Comparison of ENCODE assay signal across 30 mouse cellular contexts in the genomic region with DNA sequence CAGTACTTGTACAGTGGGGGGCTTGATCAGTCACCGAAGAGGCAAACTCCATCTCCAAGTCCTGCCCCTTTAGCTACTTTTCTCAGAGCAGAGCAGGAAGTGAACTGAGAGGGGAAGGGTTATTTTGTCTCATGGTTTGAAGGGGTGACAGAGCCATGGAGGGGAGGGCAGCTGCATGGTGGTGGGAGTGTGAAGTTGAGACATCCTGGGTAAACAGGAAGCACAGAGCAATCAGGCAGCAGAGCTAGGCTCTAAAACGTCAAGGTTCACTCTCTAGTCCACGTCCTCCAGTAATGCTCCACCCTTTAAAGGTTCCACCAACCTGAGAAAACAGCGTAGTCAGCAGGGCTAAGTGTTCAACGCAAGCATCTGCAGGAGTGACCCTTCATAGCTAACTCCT. TPM values are rescaled to one million over a fixed set of nuclear protein-coding genes. Genes with fewer than 3 reads are reported as not detected.
DNase-seq lines count a peak whose midpoint lies in the region; ATAC-seq and TF ChIP-seq lines count a peak whose summit lies in the region.
"Had no signal": no experiment of that assay in that cellular context is flagged by ENCODE, and none has a peak within 500 bp of the region (broad histone marks: within the 10 kb centered on the region; RNA-seq: fewer than 3 reads in every experiment).

No protein-coding gene starts in this region.

- H3K9me3 ChIP-seq in liver, embryonic 12.5 days (replicated peaks) = no peaks in the 10 kb centered on the region
- H3K9me3 ChIP-seq in liver, postnatal 0 days (ENCODE audit: low read length) = no peaks in the 10 kb centered on the region
- no peaks in the 10 kb centered on the region for H3K9me3 ChIP-seq in embryonic facial prominence, embryonic 10.5 days
- H3K9me3 ChIP-seq: embryonic facial prominence, embryonic 12.5 days; limb, embryonic 12.5 days; midbrain, embryonic 12.5 days had no signal

- DNase-seq in liver, postnatal 0 days = no peak
- DNase-seq in embryonic facial prominence, embryonic 10.5 days (ENCODE audit: low spot score) = no peak
- no peak for DNase-seq in gastrocnemius, adult 8-10 months (ENCODE audit: low spot score in 2 of 2)
- DNase-seq in ovary, postnatal 10 days (ENCODE audit: low spot score) = no peak
- DNase-seq in kidney, adult 9 months = no peak
- DNase-seq: adrenal gland, adult 8-10 months; cerebellum, adult 2 months; cerebellum, postnatal 25 days; gastrocnemius, postnatal 36 days; heart, postnatal 14 days; kidney, adult 18-20 months; lung, postnatal 36 days; retina, postnatal 1 day; right cerebral cortex, postnatal 14 days had no signal

- ATAC-seq in liver, embryonic 12.5 days = 0 out of 2 replicates have a peak, but pooled peaks have one; percentile 13
- no peak for ATAC-seq in liver, postnatal 0 days
- peak; percentile 35; the same call in 1 of the 2 replicates for ATAC-seq in megakaryocyte, adult 5-6 weeks (ENCODE audit: poor library complexity, severe bottlenecking)
- ATAC-seq: forebrain, embryonic 14.5 days; hindbrain, postnatal 0 days had no signal

- H3K4me1 ChIP-seq in liver, embryonic 12.5 days = no peaks in the 10 kb centered on the region
- H3K4me1 ChIP-seq in liver, postnatal 0 days (ENCODE audit: insufficient read depth) = peaks cover 3% of the 10 kb centered on the region
- H3K4me1 ChIP-seq in embryonic facial prominence, embryonic 10.5 days = peaks cover 46% of the 10 kb centered on the region

- H3K36me3 ChIP-seq in liver, embryonic 12.5 days = no peaks in the 10 kb centered on the region
- no peaks in the 10 kb centered on the region for H3K36me3 ChIP-seq in liver, postnatal 0 days (replicated peaks; ENCODE audit: insufficient read depth, low read length)
- no peaks in the 10 kb centered on the region for H3K36me3 ChIP-seq in embryonic facial prominence, embryonic 10.5 days (replicated peaks)
- H3K36me3 ChIP-seq: embryonic facial prominence, embryonic 12.5 days; limb, embryonic 12.5 days; midbrain, embryonic 12.5 days had no signal

- TF ChIP-seq CTCF in liver, postnatal 0 days (IDR thresholded peaks at IDR 0.05; ENCODE audit: low read depth) = no peak

- TF ChIP-seq EP300 in liver, postnatal 0 days (IDR thresholded peaks at IDR 0.05; ENCODE audit: low read depth) = no peak

- H3K9ac ChIP-seq in liver, embryonic 12.5 days = no peak overlapping the region
- H3K9ac ChIP-seq in liver, postnatal 0 days (replicated peaks) = no peak overlapping the region
- H3K9ac ChIP-seq: embryonic facial prominence, embryonic 12.5 days; limb, embryonic 12.5 days; midbrain, embryonic 12.5 days had no signal

- peaks cover 3% of the 10 kb centered on the region; the same call in 1 of the 2 replicates for H3K27me3 ChIP-seq in liver, embryonic 12.5 days (replicated peaks)
- H3K27me3 ChIP-seq in liver, postnatal 0 days (ENCODE audit: insufficient read depth, low read length) = no peaks in the 10 kb centered on the region
- H3K27me3 ChIP-seq in embryonic facial prominence, embryonic 10.5 days (replicated peaks; ENCODE audit: low read depth, poor library complexity, severe bottlenecking) = no peaks in the 10 kb centered on the region
- H3K27me3 ChIP-seq: embryonic facial prominence, embryonic 12.5 days; limb, embryonic 12.5 days had no signal

- no peak overlapping the region for H3K4me2 ChIP-seq in liver, embryonic 12.5 days
- no peak overlapping the region for H3K4me2 ChIP-seq in liver, postnatal 0 days (ENCODE audit: low read depth, low read length)
- H3K4me2 ChIP-seq: embryonic facial prominence, embryonic 12.5 days; limb, embryonic 12.5 days; midbrain, embryonic 12.5 days had no signal

- no peak overlapping the region for H3K4me3 ChIP-seq in liver, embryonic 12.5 days
- no peak overlapping the region for H3K4me3 ChIP-seq in liver, postnatal 0 days (ENCODE audit: low read depth, low read length)
- no peak overlapping the region for H3K4me3 ChIP-seq in embryonic facial prominence, embryonic 10.5 days
- H3K4me3 ChIP-seq: embryonic facial prominence, embryonic 12.5 days; limb, embryonic 12.5 days; megakaryocyte, embryonic 14.5 days; midbrain, embryonic 12.5 days had no signal

- H3K27ac ChIP-seq in liver, embryonic 12.5 days = no peak overlapping the region
- no peak overlapping the region for H3K27ac ChIP-seq in liver, postnatal 0 days (ENCODE audit: low read depth)
- peak overlapping the region; percentile 24 for H3K27ac ChIP-seq in embryonic facial prominence, embryonic 10.5 days (replicated peaks)
- H3K27ac ChIP-seq: embryonic facial prominence, embryonic 12.5 days; hindbrain, postnatal 0 days; limb, embryonic 12.5 days; midbrain, embryonic 12.5 days had no signal

- WGBS in liver, embryonic 12.5 days (ENCODE audit: insufficient replicate concordance) = 51% methylated on average over 5 of the region's 5 CpGs
- 56% methylated on average over 5 of the region's 5 CpGs for WGBS in liver, postnatal 0 days (ENCODE audit: insufficient replicate concordance)
- WGBS in embryonic facial prominence, embryonic 10.5 days = 73% methylated on average over 5 of the region's 5 CpGs

RNA-seq across cellular contexts. Expression of gene Bcl2l14, which starts 40.8 kb away (rescaled TPM):
- polyA plus RNA-seq in liver, embryonic 12.5 days (2016; fragmentation: Nextera tagmentation; extraction: Ambion mirVana) = 0.38 and 0.41 TPM in 2 replicates
- 0.14 and 0.26 TPM in 2 replicates for polyA plus RNA-seq in liver, postnatal 0 days (2015; fragmentation: Nextera tagmentation; extraction: Ambion mirVana)
- 0.47 and 0.74 TPM in 2 replicates for polyA plus RNA-seq in embryonic facial prominence, embryonic 10.5 days (2016; fragmentation: Nextera tagmentation; extraction: Ambion mirVana)
- total RNA-seq in megakaryocyte, adult 5-6 weeks (2015) = 0.22 and 0.50 TPM in 2 replicates
- total RNA-seq in megakaryocyte, adult 5-6 weeks (2017) = 0.49 and 1.4 TPM in 2 replicates
- total RNA-seq in gastrocnemius, adult 8-10 months (2022) = not detected
- total RNA-seq: gastrocnemius, adult 18-20 months; gastrocnemius, postnatal 36 days; heart, adult 8-10 months; heart, postnatal 14 days; hindbrain, postnatal 0 days; layer of hippocampus, postnatal 10 days; left cerebral cortex, adult 18-20 months; left cerebral cortex, postnatal 14 days; midbrain, postnatal 0 days had no signal
- polyA plus RNA-seq: cerebellum, adult 2 months; forebrain, embryonic 14.5 days; frontal cortex, adult 2 months; liver, adult 2 months; midbrain, postnatal 0 days had no signal
